In the genomic region with DNA sequence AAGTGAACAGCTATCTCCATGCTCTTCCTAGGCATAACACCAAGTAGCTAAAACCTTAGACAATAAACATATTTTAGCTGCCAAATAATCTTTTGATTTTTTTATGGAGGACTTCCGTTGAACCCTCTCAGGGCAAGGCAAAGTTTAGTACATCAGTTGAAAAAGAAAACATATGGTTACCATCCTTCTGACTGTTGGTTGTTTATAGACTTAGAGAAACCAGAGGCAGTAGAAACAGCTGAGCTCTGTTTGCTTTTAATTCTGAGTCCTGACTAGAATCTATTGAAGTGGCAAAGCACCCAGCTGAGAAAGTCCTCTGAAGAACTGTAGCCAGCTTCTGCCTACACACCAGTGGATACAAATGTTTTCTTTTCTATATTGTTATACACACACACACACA, we compare ENCODE assay signal across 14 mouse cellular contexts.
DNase-seq lines count a peak whose midpoint lies in the region; ATAC-seq and TF ChIP-seq lines count a peak whose summit lies in the region.
"Had no signal": no experiment of that assay in that cellular context is flagged by ENCODE, and none has a peak within 500 bp of the region (broad histone marks: within the 10 kb centered on the region; RNA-seq: fewer than 3 reads in every experiment).

No protein-coding gene starts in this region.

- no peak overlapping the region for H3K9ac ChIP-seq in forebrain, embryonic 11.5 days (ENCODE audit: low read length)
- no peak overlapping the region for H3K9ac ChIP-seq in forebrain, embryonic 13.5 days
- no peak overlapping the region for H3K9ac ChIP-seq in lung, embryonic 14.5 days
- H3K9ac ChIP-seq in midbrain, postnatal 0 days (replicated peaks; ENCODE audit: low read length, poor library complexity, severe bottlenecking) = no peak overlapping the region
- no peak overlapping the region for H3K9ac ChIP-seq in heart, embryonic 12.5 days
- H3K9ac ChIP-seq: heart, embryonic 13.5 days; hindbrain, embryonic 15.5 days; neural tube, embryonic 12.5 days had no signal

- no peaks in the 10 kb centered on the region for H3K9me3 ChIP-seq in forebrain, embryonic 11.5 days (ENCODE audit: control insufficient read depth, low read length)
- H3K9me3 ChIP-seq in forebrain, embryonic 13.5 days (replicated peaks) = no peaks in the 10 kb centered on the region
- no peaks in the 10 kb centered on the region for H3K9me3 ChIP-seq in lung, embryonic 14.5 days (ENCODE audit: low read depth, low read length)
- H3K9me3 ChIP-seq in midbrain, postnatal 0 days (ENCODE audit: low read length) = no peaks in the 10 kb centered on the region
- H3K9me3 ChIP-seq in heart, embryonic 12.5 days (replicated peaks) = no peaks in the 10 kb centered on the region
- H3K9me3 ChIP-seq: heart, embryonic 13.5 days; hindbrain, embryonic 15.5 days; neural tube, embryonic 12.5 days had no signal

- H3K4me1 ChIP-seq in forebrain, embryonic 11.5 days (replicated peaks; ENCODE audit: control insufficient read depth, insufficient read depth, low read length) = no peaks in the 10 kb centered on the region
- peaks cover 13% of the 10 kb centered on the region for H3K4me1 ChIP-seq in forebrain, embryonic 13.5 days
- peaks cover 3% of the 10 kb centered on the region; the same call in 1 of the 2 replicates for H3K4me1 ChIP-seq in lung, embryonic 14.5 days (ENCODE audit: insufficient read depth)
- 0 out of 2 replicates have a peak, but pooled peaks cover 4% of the 10 kb centered on the region for H3K4me1 ChIP-seq in midbrain, postnatal 0 days (ENCODE audit: insufficient read depth, low read length)
- H3K4me1 ChIP-seq in heart, embryonic 12.5 days (replicated peaks) = 0 out of 2 replicates have a peak, but pooled peaks cover 2% of the 10 kb centered on the region
- H3K4me1 ChIP-seq: megakaryocyte, embryonic 14.5 days had no signal

- DNase-seq in forebrain, embryonic 11.5 days (ENCODE audit: low spot score) = no peak
- DNase-seq in lung, embryonic 14.5 days = peak; percentile 78
- DNase-seq in lung, postnatal 4 days = no peak
- peak; percentile 11 for DNase-seq in embryo, embryonic 11.5 days (ENCODE audit: low read depth, low spot score)
- peak; percentile 38 for DNase-seq in midbrain, postnatal 0 days (ENCODE audit: low spot score)
- no peak for DNase-seq in right cerebral cortex, postnatal 36 days (ENCODE audit: low spot score in 2 of 2)
- DNase-seq: adrenal gland, adult 8-10 months; gastrocnemius, postnatal 14 days had no signal

- H3K27me3 ChIP-seq in forebrain, embryonic 11.5 days (ENCODE audit: control insufficient read depth, insufficient read depth, low read length) = no peaks in the 10 kb centered on the region
- H3K27me3 ChIP-seq in forebrain, embryonic 13.5 days = no peaks in the 10 kb centered on the region
- no peaks in the 10 kb centered on the region for H3K27me3 ChIP-seq in lung, embryonic 14.5 days (ENCODE audit: insufficient read depth, low read length)
- H3K27me3 ChIP-seq in midbrain, postnatal 0 days (ENCODE audit: insufficient read depth, low read length) = no peaks in the 10 kb centered on the region
- H3K27me3 ChIP-seq in heart, embryonic 12.5 days (replicated peaks) = no peaks in the 10 kb centered on the region
- H3K27me3 ChIP-seq: heart, embryonic 13.5 days; hindbrain, embryonic 15.5 days; megakaryocyte, embryonic 14.5 days; neural tube, embryonic 12.5 days had no signal

- no peak overlapping the region for H3K4me2 ChIP-seq in forebrain, embryonic 11.5 days (ENCODE audit: low read depth, low read length, severe bottlenecking)
- H3K4me2 ChIP-seq in forebrain, embryonic 13.5 days = no peak overlapping the region
- no peak overlapping the region for H3K4me2 ChIP-seq in lung, embryonic 14.5 days
- no peak overlapping the region for H3K4me2 ChIP-seq in midbrain, postnatal 0 days (ENCODE audit: low read depth, low read length, poor library complexity, severe bottlenecking)
- no peak overlapping the region for H3K4me2 ChIP-seq in heart, embryonic 12.5 days
- H3K4me2 ChIP-seq: heart, embryonic 13.5 days; hindbrain, embryonic 15.5 days; neural tube, embryonic 12.5 days had no signal

- ATAC-seq in forebrain, embryonic 11.5 days (replicated peaks; ENCODE audit: low FRiP score) = peak; percentile 39; the same call in 1 of the 2 replicates
- ATAC-seq in forebrain, embryonic 13.5 days = no peak
- ATAC-seq in lung, embryonic 14.5 days (ENCODE audit: insufficient read depth) = peak; percentile 89
- ATAC-seq in midbrain, postnatal 0 days (ENCODE audit: low FRiP score) = no peak
- ATAC-seq in heart, embryonic 12.5 days (ENCODE audit: insufficient number of reproducible peaks, low FRiP score) = no peak

- 43% methylated on average over 1 of the region's 1 CpGs for WGBS in forebrain, embryonic 11.5 days
- 29% methylated on average over 1 of the region's 1 CpGs for WGBS in forebrain, embryonic 13.5 days
- WGBS in lung, embryonic 14.5 days = 13% methylated on average over 1 of the region's 1 CpGs
- 49% methylated on average over 1 of the region's 1 CpGs for WGBS in midbrain, postnatal 0 days
- 53% methylated on average over 1 of the region's 1 CpGs for WGBS in heart, embryonic 12.5 days

- TF ChIP-seq CTCF in lung, embryonic 14.5 days (IDR thresholded peaks at IDR 0.05; ENCODE audit: low read depth) = no peak
- no peak for TF ChIP-seq CTCF in midbrain, postnatal 0 days (IDR thresholded peaks at IDR 0.05)

- no peak overlapping the region for H3K4me3 ChIP-seq in forebrain, embryonic 11.5 days (ENCODE audit: low read depth, low read length)
- no peak overlapping the region for H3K4me3 ChIP-seq in forebrain, embryonic 13.5 days
- H3K4me3 ChIP-seq in lung, embryonic 14.5 days (ENCODE audit: low read depth, low read length) = no peak overlapping the region
- no peak overlapping the region for H3K4me3 ChIP-seq in midbrain, postnatal 0 days (ENCODE audit: low read depth, low read length)
- no peak overlapping the region for H3K4me3 ChIP-seq in heart, embryonic 12.5 days
- H3K4me3 ChIP-seq: heart, embryonic 13.5 days; hindbrain, embryonic 15.5 days; megakaryocyte, embryonic 14.5 days; neural tube, embryonic 12.5 days had no signal

- H3K27ac ChIP-seq in forebrain, embryonic 11.5 days (ENCODE audit: low read depth, low read length) = no peak overlapping the region
- no peak overlapping the region for H3K27ac ChIP-seq in forebrain, embryonic 13.5 days
- no peak overlapping the region for H3K27ac ChIP-seq in lung, embryonic 14.5 days (ENCODE audit: low read depth)
- H3K27ac ChIP-seq in midbrain, postnatal 0 days (ENCODE audit: low read depth, low read length) = no peak overlapping the region
- no peak overlapping the region for H3K27ac ChIP-seq in heart, embryonic 12.5 days (ENCODE audit: poor library complexity, severe bottlenecking)
- H3K27ac ChIP-seq: heart, embryonic 13.5 days; hindbrain, embryonic 15.5 days; neural tube, embryonic 12.5 days had no signal

- no peaks in the 10 kb centered on the region for H3K36me3 ChIP-seq in forebrain, embryonic 11.5 days (ENCODE audit: control insufficient read depth, insufficient read depth, low read length)
- H3K36me3 ChIP-seq in forebrain, embryonic 13.5 days (ENCODE audit: poor library complexity, severe bottlenecking) = no peaks in the 10 kb centered on the region
- no peaks in the 10 kb centered on the region for H3K36me3 ChIP-seq in lung, embryonic 14.5 days (ENCODE audit: insufficient read depth)
- H3K36me3 ChIP-seq in midbrain, postnatal 0 days (ENCODE audit: insufficient read depth, low read length) = no peaks in the 10 kb centered on the region
- no peaks in the 10 kb centered on the region for H3K36me3 ChIP-seq in heart, embryonic 12.5 days
- H3K36me3 ChIP-seq: heart, embryonic 13.5 days; hindbrain, embryonic 15.5 days; neural tube, embryonic 12.5 days had no signal

Comparison
In these comparisons a context has a peak if more than half of its experiments do, and no peak if none do; other contexts are left out.
1. ATAC-seq: peak in forebrain, embryonic 11.5 days (single experiment) and lung, embryonic 14.5 days (single experiment); none in forebrain, embryonic 13.5 days (single experiment), midbrain, postnatal 0 days (single experiment) and heart, embryonic 12.5 days (single experiment).
2. DNase-seq: peak in lung, embryonic 14.5 days (single experiment), embryo, embryonic 11.5 days (single experiment) and midbrain, postnatal 0 days (single experiment); none in forebrain, embryonic 11.5 days (single experiment), lung, postnatal 4 days (0 of 2) and right cerebral cortex, postnatal 36 days (0 of 2).